20 mouse cellular contexts compared by ENCODE assay signal in genomic region chr10:104110044-104110443, GRCm38 (mm10). TPM values are rescaled to one million over a fixed set of nuclear protein-coding genes. Genes with fewer than 3 reads are reported as not detected.
DNase-seq lines count a peak whose midpoint lies in the region; ATAC-seq lines count a peak whose summit lies in the region.
"Had no signal": no experiment of that assay in that cellular context is flagged by ENCODE, and none has a peak within 500 bp of the region (broad histone marks: within the 10 kb centered on the region; RNA-seq: fewer than 3 reads in every experiment).

No protein-coding gene starts in this region.

- intact Hi-C loops in left cerebral cortex, postnatal 4 days (cut with DNase I) = no loop called here

- peak; percentile 52; the same call in 1 of the 2 replicates for ATAC-seq in cerebellum, adult (ENCODE audit: insufficient number of reproducible peaks, low FRiP score, low TSS enrichment)
- ATAC-seq: CD4-positive, CD25-positive, alpha-beta regulatory T cell, adult 4 months; forebrain, postnatal 0 days; hindbrain, postnatal 0 days had no signal

- DNase-seq in cerebellum, postnatal 4 days (ENCODE audit: low spot score in 2 of 2) = no peak
- DNase-seq in cerebellum, postnatal 25 days = peak; percentile 31 to 49
- DNase-seq in cerebellum, adult 11-12 months = no peak
- DNase-seq in left cerebral cortex, postnatal 4 days = peak; percentile 9
- DNase-seq in left cerebral cortex, adult 18-20 months (ENCODE audit: low spot score in 2 of 2) = no peak
- no peak for DNase-seq in urinary bladder, postnatal 36 days (ENCODE audit: low spot score in 2 of 2)
- DNase-seq: adrenal gland, adult 8-10 months; adrenal gland, postnatal 36 days; B cell, adult 2 months; forebrain, postnatal 0 days; gastrocnemius, postnatal 14 days; heart, adult 2 months; heart, postnatal 14 days; kidney, adult 2 months had no signal

RNA-seq across cellular contexts. Expression of gene Gm21293, which starts 32.7 kb away (rescaled TPM):
- total RNA-seq in left cerebral cortex, postnatal 4 days (2021) = not detected
- not detected for total RNA-seq in left cerebral cortex, adult 18-20 months (2021)
- total RNA-seq: adrenal gland, adult 8-10 months; adrenal gland, postnatal 36 days; forebrain, postnatal 0 days; G1E; gastrocnemius, adult 18-20 months; gastrocnemius, postnatal 14 days; heart, adult 2 months; heart, postnatal 14 days; hematopoietic stem cell, adult 5-6 weeks; hindbrain, postnatal 0 days had no signal

RNA-seq across cellular contexts. Expression of gene Gm6763, which starts 41.3 kb away (rescaled TPM):
- total RNA-seq in left cerebral cortex, postnatal 4 days (2021) = not detected
- total RNA-seq in left cerebral cortex, adult 18-20 months (2021) = not detected
- total RNA-seq: adrenal gland, adult 8-10 months; adrenal gland, postnatal 36 days; forebrain, postnatal 0 days; G1E; gastrocnemius, adult 18-20 months; gastrocnemius, postnatal 14 days; heart, adult 2 months; heart, postnatal 14 days; hematopoietic stem cell, adult 5-6 weeks; hindbrain, postnatal 0 days had no signal

RNA-seq across cellular contexts. Expression of gene Gm8764, which starts 49.8 kb away (rescaled TPM):
- total RNA-seq in left cerebral cortex, postnatal 4 days (2021) = not detected
- not detected for total RNA-seq in left cerebral cortex, adult 18-20 months (2021)
- total RNA-seq: adrenal gland, adult 8-10 months; adrenal gland, postnatal 36 days; forebrain, postnatal 0 days; G1E; gastrocnemius, adult 18-20 months; gastrocnemius, postnatal 14 days; heart, adult 2 months; heart, postnatal 14 days; hematopoietic stem cell, adult 5-6 weeks; hindbrain, postnatal 0 days had no signal

RNA-seq across cellular contexts. Expression of gene Gm21304, which starts 58.3 kb away (rescaled TPM):
- not detected for total RNA-seq in left cerebral cortex, postnatal 4 days (2021)
- total RNA-seq in left cerebral cortex, adult 18-20 months (2021) = not detected
- total RNA-seq: adrenal gland, adult 8-10 months; adrenal gland, postnatal 36 days; forebrain, postnatal 0 days; G1E; gastrocnemius, adult 18-20 months; gastrocnemius, postnatal 14 days; heart, adult 2 months; heart, postnatal 14 days; hematopoietic stem cell, adult 5-6 weeks; hindbrain, postnatal 0 days had no signal

Comparison
In these comparisons a context has a peak if more than half of its experiments do, and no peak if none do; other contexts are left out.
1. DNase-seq: peak in cerebellum, postnatal 25 days (2 of 2) and left cerebral cortex, postnatal 4 days (single experiment); none in cerebellum, postnatal 4 days (0 of 2), cerebellum, adult 11-12 months (single experiment), left cerebral cortex, adult 18-20 months (0 of 2) and urinary bladder, postnatal 36 days (0 of 2).